Mouse (Mus musculus) megakaryocyte-erythroid progenitor cell, adult 5-6 weeks (primary cell): ENCODE measurements around the gene Anks1b. TPM values are rescaled to one million over a fixed set of nuclear protein-coding genes. Genes with fewer than 3 reads are reported as not detected.
A peak's percentile ranks its signal among the peaks of the same experiment; 100 is the strongest.

Source experiments
- ATAC-seq: replicated peaks from 2 replicates; pipeline ENCODE4 v1.8.0; 2016; ENCODE audit warnings: mild to moderate bottlenecking, inconsistent platforms; ENCODE audit not compliant: severe bottlenecking, poor library complexity, low FRiP score, low TSS enrichment
- total RNA-seq, 2 experiments: library from RNA; stranded (forward) in 1 of 2; stranded (reverse) in 1 of 2; fragments of 200-1000, 215-1000 nt in 1 of 2; fragments of >200 nt in 1 of 2; fragmentation: Nextera tagmentation in 1 of 2; gene quantifications; 2 replicates each; pipeline ENCODE4 v1.2.3; 2014 to 2017

The Anks1b gene
- total RNA-seq, 2 experiments from 2014 or later, result not detected

DNA sequence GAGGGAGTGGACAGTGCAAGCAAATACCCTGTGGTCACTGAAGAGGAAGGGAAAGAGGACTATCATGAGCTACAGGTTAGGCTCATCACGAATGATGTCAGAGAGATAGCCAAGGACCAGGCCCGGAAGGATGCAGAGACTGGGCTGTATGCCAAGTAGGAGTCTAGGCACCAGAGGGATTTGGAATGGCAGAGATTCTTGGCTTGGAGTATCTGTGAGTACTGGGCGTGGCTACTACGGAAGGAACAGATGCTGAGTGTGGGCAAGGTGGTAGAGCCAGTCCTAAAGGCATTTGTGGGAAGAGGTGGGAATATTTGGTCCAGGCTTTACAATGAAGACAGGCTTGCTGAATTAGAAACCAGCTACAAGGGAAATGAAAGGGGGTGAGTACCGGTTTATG is 823.4 kb downstream of the Anks1b start:
- ATAC-seq, result no peak

- no peak for ATAC-seq
These were observed 824.1 kb downstream of the Anks1b start for GRCm38 (mm10) chr10:90697413-90697812.

- ATAC-seq, result no peak
These were observed 825.9 kb downstream of the Anks1b start for GRCm38 (mm10) chr10:90699211-90699610.

GRCm38 (mm10) chr10:90704602-90705001 is 831.3 kb downstream of the Anks1b start:
- no peak for ATAC-seq

GRCm38 (mm10) chr10:90708822-90709601 is 835.7 kb downstream of the Anks1b start:
- ATAC-seq, result no peak

- ATAC-seq, result no peak
These were observed 836.3 kb downstream of the Anks1b start for GRCm38 (mm10) chr10:90709602-90709931.

GRCm38 (mm10) chr10:90717961-90718360 is 844.7 kb downstream of the Anks1b start:
- ATAC-seq, result no peak

- ATAC-seq, result no peak
These were observed 845.4 kb downstream of the Anks1b start for GRCm38 (mm10) chr10:90718684-90719083.

DNA sequence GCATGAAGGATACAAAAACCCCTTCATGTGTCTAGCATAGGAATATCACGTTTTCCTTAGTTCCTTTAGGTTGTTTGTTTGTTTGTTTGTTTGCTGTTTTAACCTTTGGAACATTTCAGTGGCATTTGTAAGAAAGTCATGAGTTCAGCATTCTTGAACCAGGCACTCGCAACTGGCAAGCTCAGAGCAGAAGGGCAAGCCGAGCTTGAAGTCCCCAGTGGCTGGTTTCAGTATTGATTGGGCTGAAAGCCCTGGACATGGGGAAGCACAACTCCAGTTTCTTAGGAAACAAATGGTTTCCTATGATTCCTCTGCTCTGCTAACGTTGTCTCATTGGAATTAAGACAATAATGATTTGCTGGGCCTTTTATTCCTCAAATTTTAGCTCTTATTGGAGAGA is 846.7 kb downstream of the Anks1b start:
- ATAC-seq, result no peak

- ATAC-seq, result no peak
These were observed 849.8 kb downstream of the Anks1b start for GRCm38 (mm10) chr10:90723071-90723494.

- no peak for ATAC-seq
These were observed 850.6 kb downstream of the Anks1b start for GRCm38 (mm10) chr10:90723941-90724341.

DNA sequence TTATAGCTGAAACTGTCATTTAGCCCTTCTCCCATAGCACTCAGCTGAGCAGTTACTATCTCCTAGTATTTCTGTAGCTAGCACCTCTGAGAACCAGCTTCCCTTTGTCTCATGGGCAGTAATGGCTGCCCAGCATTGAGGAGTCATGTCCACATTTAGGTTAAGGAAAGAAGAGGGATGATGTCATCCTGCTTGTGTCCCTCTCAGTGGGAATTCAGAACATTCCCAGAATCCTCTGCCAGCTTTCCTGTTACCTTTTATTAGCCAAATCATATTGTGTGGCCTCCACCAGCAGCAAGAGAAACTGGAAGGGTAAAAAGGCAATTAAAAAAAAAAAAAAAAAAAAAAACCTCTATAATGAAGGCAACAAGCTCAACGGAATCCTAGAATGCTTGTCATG is 851.6 kb downstream of the Anks1b start:
- no peak for ATAC-seq

- ATAC-seq, result peak; percentile 85
These were observed 855.4 kb downstream of the Anks1b start for GRCm38 (mm10) chr10:90728401-90729358.

- no peak for ATAC-seq
These were observed 856.2 kb downstream of the Anks1b start for GRCm38 (mm10) chr10:90729527-90729926.

GRCm38 (mm10) chr10:90732823-90733222 is 859.5 kb downstream of the Anks1b start:
- ATAC-seq, result no peak

GRCm38 (mm10) chr10:90733632-90734031 is 860.3 kb downstream of the Anks1b start:
- peak; percentile 63; the same call in 1 of the 2 replicates for ATAC-seq

- no peak for ATAC-seq
These were observed 865.2 kb downstream of the Anks1b start for GRCm38 (mm10) chr10:90738475-90738874.

GRCm38 (mm10) chr10:90740956-90741355 is 867.6 kb downstream of the Anks1b start:
- ATAC-seq, result no peak

- ATAC-seq, result no peak
These were observed 878.6 kb downstream of the Anks1b start for GRCm38 (mm10) chr10:90751889-90752288.

- no peak for ATAC-seq
These were observed 879.8 kb downstream of the Anks1b start for GRCm38 (mm10) chr10:90753106-90753505.
